Mouse (Mus musculus) forebrain, postnatal 0 days (tissue): ENCODE results near the gene Cntnap2. TPM values are rescaled to one million over a fixed set of nuclear protein-coding genes. Genes with fewer than 3 reads are reported as not detected.

ENCODE experiments used
- ATAC-seq: fragments of 200-750 bp; cut with Nextera tagmentation; 2 replicates; pipeline ENCODE4 v1.8.0; 2017; ENCODE audit warnings: mild to moderate bottlenecking, moderate library complexity
- DNase-seq: peaks from one replicate; pipeline ENCODE4 v3.0.0-alpha.2; 2015
- H3K27ac ChIP-seq: fragments of 300-500 bp; sonication (generic); 2 replicates; pipeline ENCODE4 v1.5.1; 2014; ENCODE audit warnings: low read depth, mild to moderate bottlenecking, antibody characterized with exemption, low read length, moderate library complexity, mixed read lengths
- H3K27me3 ChIP-seq: fragments of 300-500 bp; sonication (generic); 2 replicates; pipeline ENCODE4 v1.6.1; 2014; ENCODE audit warnings: mild to moderate bottlenecking, low read length, mixed read lengths; ENCODE audit not compliant: insufficient read depth
- H3K36me3 ChIP-seq: fragments of 300-500 bp; sonication (generic); 2 replicates; pipeline ENCODE4 v1.6.1; 2014; ENCODE audit warnings: mild to moderate bottlenecking, moderate library complexity; ENCODE audit not compliant: insufficient read depth
- H3K4me1 ChIP-seq: fragments of 300-500 bp; sonication (generic); 2 replicates; pipeline ENCODE4 v1.6.1; 2014; ENCODE audit warnings: antibody characterized with exemption; ENCODE audit not compliant: insufficient read depth
- H3K4me2 ChIP-seq: fragments of 300-500 bp; sonication (generic); 2 replicates; pipeline ENCODE4 v1.6.1; 2014; ENCODE audit warnings: low read depth, mild to moderate bottlenecking, moderate library complexity
- H3K4me3 ChIP-seq: fragments of 300-500 bp; sonication (generic); 2 replicates; pipeline ENCODE4 v1.5.1; 2014; ENCODE audit warnings: low read depth, low read length, mixed read lengths
- H3K9ac ChIP-seq: fragments of 300-500 bp; sonication (generic); 2 replicates; pipeline ENCODE4 v1.6.1; 2014; ENCODE audit warnings: mild to moderate bottlenecking
- H3K9me3 ChIP-seq: fragments of 300-500 bp; sonication (generic); 2 replicates; pipeline ENCODE4 v1.6.1; 2016; ENCODE audit warnings: low read length
- CTCF ChIP-seq: sonication (generic); IDR thresholded peaks from 2 replicates; pipeline ENCODE4 v1.5.1; 2016; ENCODE audit warnings: antibody characterized with exemption, control low read depth, low read depth
- WGBS: fragments of 180-500 bp; shearing (Covaris S2); extraction: QIAGEN DNeasy Blood & Tissue Kit; methylation state at CpG from one replicate; pipeline ENCODE4 v1.1.7; 2014; 5-methylcytosine and 5-hydroxymethylcytosine counted together
- polyA plus RNA-seq: library from polyadenylated mRNA; unstranded; fragments of >200 nt; fragmentation: Nextera tagmentation; extraction: Ambion mirVana; gene quantifications from 2 replicates; pipeline ENCODE4 v1.2.1, GENCODE M21; 2015
- total RNA-seq: library from RNA; depleted of rRNA; stranded (reverse); fragments of >200 nt; gene quantifications from 2 replicates; pipeline ENCODE4 v1.2.3, GENCODE M21; 2014

Gene Cntnap2
- total and polyA plus RNA-seq, 2 experiments from 2014 or later = 50.2 to 107 TPM

- Histone ChIP-seq H3K4me1 (no peaks in the 10 kb centered on the region), H3K27me3 (no peaks in the 10 kb centered on the region), H3K27ac (no peak overlapping the region), H3K4me2 (no peak overlapping the region), H3K4me3 (no peak overlapping the region), H3K9ac (no peak overlapping the region), H3K9me3 (no peaks in the 10 kb centered on the region), H3K36me3 (no peaks in the 10 kb centered on the region)
- no peak for DNase-seq
- TF ChIP-seq CTCF = no peak
- ATAC-seq = no peak
Measured at GRCm38 (mm10) chr6:45113613-45114012, 54.5 kb downstream of the Cntnap2 start.

DNA sequence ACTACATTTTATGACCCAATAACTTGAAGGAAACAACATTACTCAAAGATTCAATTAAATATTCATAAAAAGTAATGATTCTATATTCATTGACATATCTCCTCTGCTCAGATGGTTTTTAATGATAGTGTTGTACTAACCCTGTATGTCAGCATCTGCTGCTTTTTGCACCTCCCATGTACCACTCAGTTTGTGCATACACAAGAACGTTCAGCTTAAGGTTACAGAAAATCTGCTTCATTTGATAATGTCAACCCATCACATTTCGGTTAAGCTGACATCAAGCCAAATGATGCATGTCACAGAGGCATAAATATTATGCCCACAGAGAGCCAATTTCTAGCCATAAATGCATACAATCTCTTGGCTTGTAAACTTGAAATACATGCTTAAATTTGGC lies 85.7 kb downstream of the Cntnap2 start:
- H3K27me3 ChIP-seq = no peaks in the 10 kb centered on the region
- H3K36me3 ChIP-seq = no peaks in the 10 kb centered on the region
- H3K9ac ChIP-seq = no peak overlapping the region
- no peak overlapping the region for H3K27ac ChIP-seq
- no peaks in the 10 kb centered on the region for H3K4me1 ChIP-seq
- DNase-seq (no peak), ATAC-seq (no peak)
- no peak overlapping the region for H3K4me2 ChIP-seq
- TF ChIP-seq CTCF = no peak
- 41% methylated on average over 2 of the region's 2 CpGs for WGBS
- H3K4me3 ChIP-seq = no peak overlapping the region
- H3K9me3 ChIP-seq = no peaks in the 10 kb centered on the region

DNA sequence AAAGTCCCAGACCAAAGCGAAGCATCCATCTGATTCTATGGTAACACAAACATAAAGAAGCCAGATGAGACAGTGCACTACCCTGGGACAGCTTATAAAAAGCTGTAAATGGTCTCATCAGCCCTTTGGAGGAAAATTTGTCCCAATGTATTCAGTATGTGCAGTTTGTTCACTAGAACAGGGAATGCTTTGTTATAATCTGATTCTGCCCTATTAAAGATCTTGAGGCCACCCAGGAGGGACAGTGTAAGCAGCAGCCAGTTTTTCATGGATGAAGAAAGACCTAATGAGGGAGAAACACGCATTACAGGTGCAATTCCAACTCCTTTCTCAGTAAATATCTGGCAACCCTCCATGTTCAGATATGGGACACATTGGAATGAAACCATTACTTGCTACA lies 145.9 kb downstream of the Cntnap2 start:
- DNase-seq (no peak), ATAC-seq (no peak)
- H3K27me3 ChIP-seq = no peaks in the 10 kb centered on the region
- no peak overlapping the region for H3K9ac ChIP-seq
- H3K4me3 ChIP-seq = no peak overlapping the region
- H3K9me3 ChIP-seq = no peaks in the 10 kb centered on the region
- no peak for TF ChIP-seq CTCF
- 40% methylated on average over 2 of the region's 2 CpGs for WGBS
- H3K36me3 ChIP-seq = no peaks in the 10 kb centered on the region
- no peaks in the 10 kb centered on the region for H3K4me1 ChIP-seq
- no peak overlapping the region for H3K4me2 ChIP-seq
- H3K27ac ChIP-seq = no peak overlapping the region

GRCm38 (mm10) chr6:45214330-45214729 lies 155.2 kb downstream of the Cntnap2 start:
- Histone ChIP-seq H3K27me3 (no peaks in the 10 kb centered on the region), H3K4me2 (no peak overlapping the region), H3K4me1 (no peaks in the 10 kb centered on the region), H3K27ac (no peak overlapping the region), H3K36me3 (no peaks in the 10 kb centered on the region), H3K9me3 (no peaks in the 10 kb centered on the region), H3K4me3 (no peak overlapping the region), H3K9ac (no peak overlapping the region)
- TF ChIP-seq CTCF = no peak
- ATAC-seq = no peak
- WGBS = 31% methylated on average over 1 of the region's 1 CpGs
- DNase-seq = no peak

DNA sequence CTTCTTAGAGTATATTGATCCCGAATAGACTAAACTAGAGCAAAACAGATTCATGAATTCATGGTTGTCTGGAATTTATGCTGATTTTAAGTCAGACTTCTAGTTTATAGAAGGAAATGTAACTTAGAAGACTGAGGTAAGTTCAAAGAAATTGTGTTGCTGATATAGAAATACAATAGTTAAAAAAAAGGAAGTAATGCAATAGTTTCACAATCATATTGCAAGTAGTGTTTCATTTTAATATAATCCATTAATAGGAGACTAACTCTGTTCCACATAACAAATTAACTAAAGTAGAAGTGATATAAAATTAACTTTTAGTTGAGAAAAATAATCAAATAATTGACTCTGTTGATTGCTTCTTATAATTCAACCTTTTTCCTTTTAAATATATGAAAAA lies 169.8 kb downstream of the Cntnap2 start:
- DNase-seq (no peak), ATAC-seq (no peak)
- H3K9ac ChIP-seq = no peak overlapping the region
- H3K36me3 ChIP-seq = no peaks in the 10 kb centered on the region
- no peaks in the 10 kb centered on the region for H3K4me1 ChIP-seq
- no peaks in the 10 kb centered on the region for H3K9me3 ChIP-seq
- TF ChIP-seq CTCF = no peak
- H3K4me3 ChIP-seq = no peak overlapping the region
- no peak overlapping the region for H3K4me2 ChIP-seq
- H3K27me3 ChIP-seq = no peaks in the 10 kb centered on the region
- H3K27ac ChIP-seq = no peak overlapping the region
- 85% methylated on average over 1 of the region's 1 CpGs for WGBS

DNA sequence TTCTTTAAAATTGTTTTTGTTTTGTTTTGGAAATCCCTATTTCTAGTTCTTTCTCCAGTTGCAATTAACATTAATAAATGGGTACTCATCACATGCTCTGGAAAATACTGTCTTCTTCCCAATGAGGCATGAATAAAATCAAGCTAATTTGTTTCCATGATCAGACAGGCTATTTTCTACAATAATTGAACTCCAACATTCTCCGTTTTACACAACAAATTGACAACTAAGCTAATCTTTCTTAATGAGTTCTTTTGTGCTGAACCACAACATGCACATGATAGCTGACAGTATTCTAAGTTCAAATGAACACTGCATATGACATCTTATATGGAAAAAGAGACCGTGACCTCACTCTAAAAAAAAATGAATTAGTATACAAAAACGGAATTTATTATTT lies 173.4 kb downstream of the Cntnap2 start:
- TF ChIP-seq CTCF = no peak
- 62% methylated on average over 3 of the region's 3 CpGs for WGBS
- no peak overlapping the region for H3K4me2 ChIP-seq
- H3K27ac ChIP-seq = no peak overlapping the region
- DNase-seq = no peak
- H3K9me3 ChIP-seq = no peaks in the 10 kb centered on the region
- no peak overlapping the region for H3K4me3 ChIP-seq
- ATAC-seq = no peak
- H3K36me3 ChIP-seq = no peaks in the 10 kb centered on the region
- no peaks in the 10 kb centered on the region for H3K4me1 ChIP-seq
- no peak overlapping the region for H3K9ac ChIP-seq
- H3K27me3 ChIP-seq = no peaks in the 10 kb centered on the region

GRCm38 (mm10) chr6:45236531-45236930 lies 177.4 kb downstream of the Cntnap2 start:
- no peak for TF ChIP-seq CTCF
- no peak overlapping the region for H3K9ac ChIP-seq
- 84% methylated on average over 4 of the region's 4 CpGs for WGBS
- H3K27ac ChIP-seq = no peak overlapping the region
- ATAC-seq = no peak
- H3K36me3 ChIP-seq = no peaks in the 10 kb centered on the region
- no peaks in the 10 kb centered on the region for H3K27me3 ChIP-seq
- no peaks in the 10 kb centered on the region for H3K9me3 ChIP-seq
- no peak overlapping the region for H3K4me2 ChIP-seq
- no peaks in the 10 kb centered on the region for H3K4me1 ChIP-seq
- no peak for DNase-seq
- no peak overlapping the region for H3K4me3 ChIP-seq

DNA sequence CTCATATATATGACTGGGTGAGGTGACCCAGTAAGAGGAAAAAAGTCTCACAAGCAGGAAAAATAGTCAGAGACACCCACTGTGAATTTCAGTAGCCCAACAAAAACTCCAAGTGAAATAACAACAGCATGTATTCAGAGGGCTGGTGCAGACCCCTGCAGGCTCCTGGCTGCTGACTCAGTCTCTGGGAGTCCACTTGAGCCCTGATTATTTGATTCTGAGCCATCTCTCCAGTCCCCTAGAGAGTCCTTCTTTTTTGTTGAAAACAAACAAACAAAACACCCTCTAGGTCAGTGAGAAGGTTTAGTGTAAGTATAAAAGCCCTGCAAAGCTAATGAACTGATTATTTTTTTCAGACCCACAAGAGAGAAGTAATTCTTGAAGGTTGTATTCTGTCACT lies 179.0 kb downstream of the Cntnap2 start:
- Histone ChIP-seq H3K9ac (no peak overlapping the region), H3K4me2 (no peak overlapping the region), H3K27ac (no peak overlapping the region), H3K9me3 (no peaks in the 10 kb centered on the region), H3K4me3 (no peak overlapping the region), H3K36me3 (no peaks in the 10 kb centered on the region), H3K27me3 (no peaks in the 10 kb centered on the region), H3K4me1 (no peaks in the 10 kb centered on the region)
- TF ChIP-seq CTCF = no peak
- peak; percentile 40; the same call in 1 of the 2 replicates for ATAC-seq
- no peak for DNase-seq
